Mouse (Mus musculus) MEL (cell line): ENCODE measurements around the gene Arid1b.

Experiments
- CHD1 ChIP-seq: IDR thresholded peaks from 2 replicates; pipeline ENCODE4 v1.6.1; 2012; ENCODE audit warnings: low read depth, mild to moderate bottlenecking, inconsistent platforms, low read length, improper control_type of control experiment
- CTCF ChIP-seq, 3 experiments: IDR thresholded peaks in 2 of 3; conservative IDR thresholded peaks in 1 of 3; 2 replicates each; pipeline ENCODE4 v1.5.1; 2011 to 2012; ENCODE audit warnings: low read length in 3 of 3, low read depth in 2 of 3, mild to moderate bottlenecking in 2 of 3, improper control_type of control experiment in 1 of 3, inconsistent platforms in 1 of 3, mixed read lengths in 1 of 3, moderate library complexity in 1 of 3; ENCODE audit not compliant: control insufficient read depth in 1 of 3, insufficient read depth in 1 of 3, poor library complexity in 1 of 3, severe bottlenecking in 1 of 3
- EP300 ChIP-seq, 2 experiments: IDR thresholded peaks; 2 replicates each; pipeline ENCODE4 v1.6.1; 2011; ENCODE audit warnings: improper control_type of control experiment in 2 of 2, low read length in 2 of 2, low read depth in 1 of 2, mild to moderate bottlenecking in 1 of 2
- HCFC1 ChIP-seq: IDR thresholded peaks from 2 replicates; pipeline ENCODE4 v1.6.1; 2012; ENCODE audit warnings: low read depth, mild to moderate bottlenecking, inconsistent platforms, low read length, improper control_type of control experiment, moderate library complexity
- JUND ChIP-seq: IDR thresholded peaks from 2 replicates; pipeline ENCODE4 v1.6.1; 2011; ENCODE audit warnings: low read depth, mild to moderate bottlenecking, improper control_type of control experiment, low read length
- MAFK ChIP-seq: IDR thresholded peaks from 2 replicates; pipeline ENCODE4 v1.6.1; 2011; ENCODE audit warnings: low read depth, mild to moderate bottlenecking, low read length, improper control_type of control experiment, borderline replicate concordance
- MAX ChIP-seq: IDR thresholded peaks from 2 replicates; pipeline ENCODE4 v1.6.1; 2011; ENCODE audit warnings: low read length, improper control_type of control experiment
- NELFE ChIP-seq: IDR thresholded peaks from 2 replicates; pipeline ENCODE4 v1.6.1; 2011; ENCODE audit warnings: low read depth, low read length, improper control_type of control experiment
- POLR2A ChIP-seq, 2 experiments: IDR thresholded peaks; 2 replicates each; pipeline ENCODE4 v1.6.1; 2011 to 2012; ENCODE audit warnings: low read length in 2 of 2, mild to moderate bottlenecking in 2 of 2, control low read depth in 1 of 2, improper control_type of control experiment in 1 of 2, low read depth in 1 of 2, moderate library complexity in 1 of 2; ENCODE audit not compliant: control insufficient read depth in 1 of 2, insufficient read depth in 1 of 2, poor library complexity in 1 of 2
- UBTF ChIP-seq: IDR thresholded peaks from 2 replicates; pipeline ENCODE4 v1.6.1; 2012; ENCODE audit warnings: low read depth, mild to moderate bottlenecking, inconsistent platforms, low read length, improper control_type of control experiment, moderate library complexity, borderline replicate concordance; ENCODE audit not compliant: insufficient read depth

- TF ChIP-seq POLR2A (IDR thresholded peaks at IDR 0.05; ENCODE audit: control insufficient read depth in 1 of 2, insufficient read depth in 1 of 2, low read depth in 1 of 2, low read length in 2 of 2, poor library complexity in 1 of 2) (no peak), EP300 (IDR thresholded peaks at IDR 0.05; ENCODE audit: low read depth in 1 of 2, low read length in 2 of 2) (no peak), CTCF (IDR thresholded peaks at IDR 0.05 in 2 of 3, conservative IDR thresholded peaks at IDR 0.05 in 1 of 3; ENCODE audit: control insufficient read depth in 1 of 3, insufficient read depth in 1 of 3, low read depth in 2 of 3, low read length in 3 of 3, poor library complexity in 1 of 3, severe bottlenecking in 1 of 3) (no peak), JUND (no peak), MAFK (no peak), MAX (no peak), NELFE (no peak), HCFC1 (no peak), UBTF (no peak), CHD1 (no peak)
Measured at GRCm38 (mm10) chr17:5077996-5078395, 83.9 kb downstream of the Arid1b start.
